Mouse (Mus musculus) hindbrain, embryonic 11.5 days (tissue): Measurements from ENCODE around the gene Alb. TPM values are rescaled to one million over a fixed set of nuclear protein-coding genes. Genes with fewer than 3 reads are reported as not detected.

ENCODE experiments used
- ATAC-seq: fragments of 200-750 bp; cut with Nextera tagmentation; 2 replicates; pipeline ENCODE4 v1.8.0; 2017; ENCODE audit warnings: mild to moderate bottlenecking, moderate TSS enrichment, moderate library complexity; ENCODE audit not compliant: low FRiP score
- DNase-seq: peaks from one replicate; pipeline ENCODE4 v3.0.0-alpha.2; 2015; ENCODE audit warnings: low spot score
- H3K27ac ChIP-seq: fragments of 300-500 bp; sonication (generic); 2 replicates; pipeline ENCODE4 v1.5.1; 2014; ENCODE audit warnings: mild to moderate bottlenecking, low read depth, low read length
- H3K27me3 ChIP-seq: fragments of 300-500 bp; sonication (generic); 2 replicates; pipeline ENCODE4 v1.6.1; 2014; ENCODE audit warnings: mild to moderate bottlenecking, low read length, moderate library complexity, mixed read lengths; ENCODE audit not compliant: control insufficient read depth, insufficient read depth
- H3K36me3 ChIP-seq: fragments of 300-500 bp; sonication (generic); 2 replicates; pipeline ENCODE4 v1.6.1; 2014; ENCODE audit warnings: mild to moderate bottlenecking, low read length, moderate library complexity, mixed read lengths; ENCODE audit not compliant: control insufficient read depth, insufficient read depth
- H3K4me1 ChIP-seq: fragments of 300-500 bp; sonication (generic); replicated peaks from 2 replicates; pipeline ENCODE4 v1.6.1; 2014; ENCODE audit warnings: low read length, mixed read lengths; ENCODE audit not compliant: control insufficient read depth, insufficient read depth
- H3K4me2 ChIP-seq: fragments of 300-500 bp; sonication (generic); replicated peaks from 2 replicates; pipeline ENCODE4 v1.6.1; 2014; ENCODE audit warnings: mild to moderate bottlenecking, low read depth, low read length
- H3K4me3 ChIP-seq: fragments of 300-500 bp; sonication (generic); 2 replicates; pipeline ENCODE4 v1.5.1; 2014; ENCODE audit warnings: low read depth, low read length
- H3K9ac ChIP-seq: fragments of 300-500 bp; sonication (generic); 2 replicates; pipeline ENCODE4 v1.6.1; 2014; ENCODE audit warnings: low read depth, low read length
- H3K9me3 ChIP-seq: fragments of 300-500 bp; sonication (generic); 2 replicates; pipeline ENCODE4 v1.6.1; 2016; ENCODE audit warnings: low read length; ENCODE audit not compliant: control insufficient read depth
- WGBS: fragments of 180-500 bp; shearing (Covaris S2); extraction: QIAGEN DNeasy Blood & Tissue Kit; methylation state at CpG from one replicate; pipeline ENCODE4 v1.1.7; 2014; 5-methylcytosine and 5-hydroxymethylcytosine counted together
- polyA plus RNA-seq: library from polyadenylated mRNA; unstranded; fragments of >200 nt; fragmentation: Nextera tagmentation; extraction: Ambion mirVana; gene quantifications from 2 replicates; pipeline ENCODE4 v1.2.1, GENCODE M21; 2014

Alb gene
- polyA plus RNA-seq, result 0.53 TPM in 1 of 2 replicates, not detected in the other

- H3K9me3 ChIP-seq, result no peaks in the 10 kb centered on the region
- no peak for ATAC-seq
- H3K4me2 ChIP-seq, result no peak within 1 kb of the TSS
- H3K9ac ChIP-seq, result no peak within 1 kb of the TSS
- H3K36me3 ChIP-seq, result no peaks in the 10 kb centered on the region
- H3K4me3 ChIP-seq, result no peak within 1 kb of the TSS
- WGBS, result 95% methylated on average over 8 of the region's 8 CpGs
- no peak within 1 kb of the TSS for H3K27ac ChIP-seq
- DNase-seq, result no peak
- no peaks in the 10 kb centered on the region for H3K27me3 ChIP-seq
- no peaks in the 10 kb centered on the region for H3K4me1 ChIP-seq
Measured at GRCm38 (mm10) chr5:90460619-90461018, at the start of gene Alb. TSS of gene Alb (plus strand) at chr5:90460897.

GRCm38 (mm10) chr5:90414142-90414924 lies 46.4 kb upstream of the Alb start:
- Histone ChIP-seq H3K4me3 (no peak overlapping the region), H3K4me1 (no peaks in the 10 kb centered on the region), H3K9me3 (no peaks in the 10 kb centered on the region), H3K27ac (no peak overlapping the region), H3K9ac (no peak overlapping the region), H3K36me3 (no peaks in the 10 kb centered on the region), H3K27me3 (no peaks in the 10 kb centered on the region), H3K4me2 (no peak overlapping the region)
- DNase-seq (no peak), ATAC-seq (no peak)
- WGBS, result 87% methylated on average over 8 of the region's 8 CpGs

- H3K4me2 ChIP-seq, result no peak overlapping the region
- no peaks in the 10 kb centered on the region for H3K36me3 ChIP-seq
- 72% methylated on average over 6 of the region's 6 CpGs for WGBS
- no peaks in the 10 kb centered on the region for H3K27me3 ChIP-seq
- ATAC-seq, result no peak
- H3K27ac ChIP-seq, result no peak overlapping the region
- H3K9ac ChIP-seq, result no peak overlapping the region
- H3K9me3 ChIP-seq, result no peaks in the 10 kb centered on the region
- H3K4me3 ChIP-seq, result no peak overlapping the region
- no peaks in the 10 kb centered on the region for H3K4me1 ChIP-seq
- no peak for DNase-seq
Measured at GRCm38 (mm10) chr5:90414925-90415295, 45.8 kb upstream of the Alb start.

GRCm38 (mm10) chr5:90424625-90425024 lies 36.1 kb upstream of the Alb start:
- Histone ChIP-seq H3K36me3 (no peaks in the 10 kb centered on the region), H3K27ac (no peak overlapping the region), H3K9me3 (no peaks in the 10 kb centered on the region), H3K4me1 (no peaks in the 10 kb centered on the region), H3K9ac (no peak overlapping the region), H3K4me3 (no peak overlapping the region), H3K27me3 (no peaks in the 10 kb centered on the region), H3K4me2 (no peak overlapping the region)
- ATAC-seq, result no peak
- no peak for DNase-seq
- 89% methylated on average over 5 of the region's 5 CpGs for WGBS

- Histone ChIP-seq H3K4me1 (no peaks in the 10 kb centered on the region), H3K27me3 (no peaks in the 10 kb centered on the region), H3K36me3 (no peaks in the 10 kb centered on the region), H3K9ac (no peak overlapping the region), H3K4me2 (no peak overlapping the region), H3K27ac (no peak overlapping the region), H3K9me3 (no peaks in the 10 kb centered on the region), H3K4me3 (no peak overlapping the region)
- ATAC-seq (no peak), DNase-seq (no peak)
- 95% methylated on average over 3 of the region's 3 CpGs for WGBS
Measured at GRCm38 (mm10) chr5:90425191-90425590, 35.5 kb upstream of the Alb start.

GRCm38 (mm10) chr5:90431053-90431452 lies 29.6 kb upstream of the Alb start:
- no peaks in the 10 kb centered on the region for H3K9me3 ChIP-seq
- DNase-seq, result no peak
- H3K4me3 ChIP-seq, result no peak overlapping the region
- H3K4me2 ChIP-seq, result no peak overlapping the region
- H3K27me3 ChIP-seq, result no peaks in the 10 kb centered on the region
- 81% methylated on average over 9 of the region's 9 CpGs for whole genome bisulfite sequencing
- H3K27ac ChIP-seq, result no peak overlapping the region
- no peak for ATAC-seq
- H3K4me1 ChIP-seq, result no peaks in the 10 kb centered on the region
- no peaks in the 10 kb centered on the region for H3K36me3 ChIP-seq
- no peak overlapping the region for H3K9ac ChIP-seq

- no peak for ATAC-seq
- H3K27me3 ChIP-seq, result no peaks in the 10 kb centered on the region
- no peak overlapping the region for H3K27ac ChIP-seq
- no peaks in the 10 kb centered on the region for H3K36me3 ChIP-seq
- no peak overlapping the region for H3K4me2 ChIP-seq
- whole genome bisulfite sequencing, result 83% methylated on average over 4 of the region's 4 CpGs
- no peak for DNase-seq
- H3K4me3 ChIP-seq, result no peak overlapping the region
- no peaks in the 10 kb centered on the region for H3K9me3 ChIP-seq
- no peaks in the 10 kb centered on the region for H3K4me1 ChIP-seq
- no peak overlapping the region for H3K9ac ChIP-seq
Measured at GRCm38 (mm10) chr5:90439157-90439556, 21.5 kb upstream of the Alb start.

- H3K36me3 ChIP-seq, result no peaks in the 10 kb centered on the region
- ATAC-seq (no peak), DNase-seq (no peak)
- H3K4me3 ChIP-seq, result no peak overlapping the region
- 92% methylated on average over 3 of the region's 3 CpGs for WGBS
- no peaks in the 10 kb centered on the region for H3K4me1 ChIP-seq
- no peak overlapping the region for H3K9ac ChIP-seq
- H3K9me3 ChIP-seq, result no peaks in the 10 kb centered on the region
- H3K4me2 ChIP-seq, result no peak overlapping the region
- H3K27me3 ChIP-seq, result no peaks in the 10 kb centered on the region
- H3K27ac ChIP-seq, result no peak overlapping the region
Measured at GRCm38 (mm10) chr5:90447577-90447976, 13.1 kb upstream of the Alb start.

- no peaks in the 10 kb centered on the region for H3K9me3 ChIP-seq
- H3K4me2 ChIP-seq, result no peak overlapping the region
- H3K4me1 ChIP-seq, result no peaks in the 10 kb centered on the region
- H3K27ac ChIP-seq, result no peak overlapping the region
- WGBS, result 85% methylated on average over 5 of the region's 5 CpGs
- no peaks in the 10 kb centered on the region for H3K36me3 ChIP-seq
- DNase-seq (no peak), ATAC-seq (no peak)
- H3K4me3 ChIP-seq, result no peak overlapping the region
- no peak overlapping the region for H3K9ac ChIP-seq
- H3K27me3 ChIP-seq, result no peaks in the 10 kb centered on the region
Measured at GRCm38 (mm10) chr5:90449961-90450360, 10.7 kb upstream of the Alb start.
